Mouse (Mus musculus) heart, postnatal 0 days (tissue): ENCODE measurements around the gene Siglec1. TPM values are rescaled to one million over a fixed set of nuclear protein-coding genes. Genes with fewer than 3 reads are reported as not detected.
A peak's percentile ranks its signal among the peaks of the same experiment; 100 is the strongest.

Experiments
- ATAC-seq: fragments of 200-750 bp; cut with Nextera tagmentation; 2 replicates; pipeline ENCODE4 v1.8.0; 2017; ENCODE audit warnings: low read depth, moderate number of reproducible peaks, moderate library complexity; ENCODE audit not compliant: insufficient read depth
- DNase-seq: peaks from one replicate; pipeline ENCODE4 v3.0.0-alpha.2; 2016; ENCODE audit warnings: low spot score
- H3K27ac ChIP-seq: fragments of 300-500 bp; sonication (generic); 2 replicates; pipeline ENCODE4 v1.5.1; 2014; ENCODE audit warnings: low read depth, mild to moderate bottlenecking
- H3K27me3 ChIP-seq: fragments of 300-500 bp; sonication (generic); 2 replicates; pipeline ENCODE4 v1.6.1; 2014; ENCODE audit warnings: low read length, mixed read lengths; ENCODE audit not compliant: control insufficient read depth, insufficient read depth
- H3K36me3 ChIP-seq: fragments of 300-500 bp; sonication (generic); replicated peaks from 2 replicates; pipeline ENCODE4 v1.6.1; 2014; ENCODE audit warnings: low read length, mixed read lengths; ENCODE audit not compliant: control insufficient read depth, insufficient read depth
- H3K4me1 ChIP-seq: fragments of 300-500 bp; sonication (generic); 2 replicates; pipeline ENCODE4 v1.6.1; 2014; ENCODE audit warnings: antibody characterized with exemption; ENCODE audit not compliant: control insufficient read depth, insufficient read depth
- H3K4me2 ChIP-seq: fragments of 300-500 bp; sonication (generic); 2 replicates; pipeline ENCODE4 v1.6.1; 2014; ENCODE audit warnings: low read depth, mild to moderate bottlenecking, low read length, moderate library complexity
- H3K4me3 ChIP-seq: fragments of 300-500 bp; sonication (generic); 2 replicates; pipeline ENCODE4 v1.5.1; 2014; ENCODE audit warnings: low read depth, low read length
- H3K9ac ChIP-seq: fragments of 300-500 bp; sonication (generic); replicated peaks from 2 replicates; pipeline ENCODE4 v1.6.1; 2014; ENCODE audit warnings: low read depth, low read length, mixed read lengths
- H3K9me3 ChIP-seq: fragments of 300-500 bp; sonication (generic); replicated peaks from 2 replicates; pipeline ENCODE4 v1.6.1; 2016; ENCODE audit warnings: low read length; ENCODE audit not compliant: control insufficient read depth
- CTCF ChIP-seq: IDR thresholded peaks from 2 replicates; pipeline ENCODE4 v1.5.1; 2016; ENCODE audit warnings: antibody characterized with exemption, control low read depth, low read depth
- EP300 ChIP-seq: IDR thresholded peaks from 2 replicates; pipeline ENCODE4 v1.6.1; 2016; ENCODE audit warnings: antibody characterized with exemption, low read depth
- WGBS: fragments of 180-500 bp; shearing (Covaris S2); extraction: QIAGEN DNeasy Blood & Tissue Kit; methylation state at CpG from one replicate; pipeline ENCODE4 v1.1.7; 2014; 5-methylcytosine and 5-hydroxymethylcytosine counted together
- polyA plus RNA-seq: library from polyadenylated mRNA; unstranded; fragments of >200 nt; fragmentation: Nextera tagmentation; extraction: Ambion mirVana; gene quantifications from 2 replicates; pipeline ENCODE4 v1.2.1, GENCODE M21; 2015
- total RNA-seq: library from RNA; depleted of rRNA; stranded (reverse); fragments of >200 nt; gene quantifications from 2 replicates; pipeline ENCODE4 v1.2.3, GENCODE M21; 2014; ENCODE audit warnings: low replicate concordance

The Siglec1 gene
- total and polyA plus RNA-seq, 2 experiments from 2014 or later, result 0.20 to 3.4 TPM

DNA sequence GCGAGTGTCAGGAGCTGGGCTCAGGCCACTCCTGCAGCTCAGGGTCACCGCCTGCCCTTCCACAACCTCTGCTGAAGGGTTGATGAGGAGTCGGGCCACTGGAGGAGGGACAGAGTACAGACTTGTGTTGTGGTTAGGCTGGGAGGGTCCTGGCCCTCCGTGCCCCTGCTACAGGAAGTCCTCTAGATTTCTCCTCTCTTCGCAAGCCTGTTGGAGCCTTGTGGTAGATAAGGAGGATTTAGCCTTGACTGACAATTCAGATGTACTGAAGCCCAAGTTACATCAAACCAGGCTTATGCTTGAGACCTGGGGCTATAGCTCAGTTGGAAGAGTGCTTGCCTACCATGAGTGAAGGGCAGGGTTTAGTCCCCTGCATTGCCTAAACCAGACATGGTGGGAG lies 6.1 kb downstream of the Siglec1 start:
- H3K4me1 ChIP-seq, result no peaks in the 10 kb centered on the region
- no peak overlapping the region for H3K9ac ChIP-seq
- DNase-seq (no peak), ATAC-seq (no peak)
- WGBS, result 59% methylated on average over 5 of the region's 5 CpGs
- H3K27me3 ChIP-seq, result 0 out of 2 replicates have a peak, but pooled peaks cover 3% of the 10 kb centered on the region
- no peak overlapping the region for H3K4me3 ChIP-seq
- no peak overlapping the region for H3K4me2 ChIP-seq
- no peaks in the 10 kb centered on the region for H3K9me3 ChIP-seq
- H3K27ac ChIP-seq, result no peak overlapping the region
- TF ChIP-seq EP300, result no peak
- TF ChIP-seq CTCF, result no peak
- H3K36me3 ChIP-seq, result no peaks in the 10 kb centered on the region

DNA sequence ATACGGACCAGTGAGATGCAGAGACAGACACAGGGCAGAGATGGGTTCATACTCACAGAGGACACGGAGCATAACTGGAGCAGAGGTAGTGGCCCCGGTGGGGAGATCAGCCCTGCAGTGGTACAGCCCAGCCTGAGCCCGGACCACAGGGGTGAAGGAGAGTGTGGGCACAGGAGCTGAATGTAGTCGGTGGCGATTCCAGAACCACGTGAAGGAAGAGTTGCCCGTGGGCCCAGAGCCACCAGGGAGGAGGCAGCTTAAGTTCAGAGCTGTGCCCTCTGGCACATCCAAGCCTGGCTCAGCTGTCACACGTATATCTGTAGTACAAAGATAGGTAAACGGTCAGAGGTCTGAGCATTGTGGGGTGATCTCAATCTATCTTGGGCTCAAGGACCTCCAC lies 14.0 kb downstream of the Siglec1 start:
- Histone ChIP-seq H3K4me1 (no peaks in the 10 kb centered on the region), H3K27ac (no peak overlapping the region), H3K9me3 (no peaks in the 10 kb centered on the region), H3K36me3 (no peaks in the 10 kb centered on the region), H3K4me2 (no peak overlapping the region), H3K27me3 (0 out of 2 replicates have a peak, but pooled peaks cover 3% of the 10 kb centered on the region), H3K9ac (no peak overlapping the region), H3K4me3 (no peak overlapping the region)
- DNase-seq (no peak), ATAC-seq (no peak)
- TF ChIP-seq EP300 (no peak), CTCF (no peak)
- 87% methylated on average over 10 of the region's 10 CpGs for WGBS

DNA sequence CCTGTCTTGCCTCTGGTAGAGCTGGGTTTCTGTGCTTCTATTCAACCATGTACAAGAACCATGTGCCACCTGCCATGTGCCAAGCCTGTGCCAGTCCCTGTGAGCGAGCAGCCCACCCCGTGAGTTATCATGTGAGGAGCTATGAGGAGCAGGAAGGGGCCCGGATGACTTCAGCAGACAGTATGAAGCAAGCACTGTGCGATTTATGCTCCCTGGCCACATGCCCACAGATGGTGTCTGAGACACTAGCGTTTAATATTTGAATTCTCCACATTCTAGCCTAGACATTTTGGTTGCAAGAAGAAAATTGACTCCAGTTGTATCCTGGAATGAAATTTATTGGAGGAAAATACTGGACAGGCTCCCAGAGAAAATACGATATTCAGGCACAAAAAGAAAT lies 19.1 kb downstream of the Siglec1 start:
- H3K9me3 ChIP-seq, result no peaks in the 10 kb centered on the region
- H3K36me3 ChIP-seq, result no peaks in the 10 kb centered on the region
- H3K4me1 ChIP-seq, result peaks cover 5% of the 10 kb centered on the region; the same call in 1 of the 2 replicates
- WGBS, result 62% methylated on average over 6 of the region's 6 CpGs
- peaks cover 25% of the 10 kb centered on the region; the same call in 1 of the 2 replicates for H3K27me3 ChIP-seq
- H3K4me2 ChIP-seq, result no peak overlapping the region
- DNase-seq (no peak), ATAC-seq (no peak)
- no peak overlapping the region for H3K27ac ChIP-seq
- no peak for TF ChIP-seq EP300
- no peak for TF ChIP-seq CTCF
- no peak overlapping the region for H3K9ac ChIP-seq
- H3K4me3 ChIP-seq, result no peak overlapping the region

DNA sequence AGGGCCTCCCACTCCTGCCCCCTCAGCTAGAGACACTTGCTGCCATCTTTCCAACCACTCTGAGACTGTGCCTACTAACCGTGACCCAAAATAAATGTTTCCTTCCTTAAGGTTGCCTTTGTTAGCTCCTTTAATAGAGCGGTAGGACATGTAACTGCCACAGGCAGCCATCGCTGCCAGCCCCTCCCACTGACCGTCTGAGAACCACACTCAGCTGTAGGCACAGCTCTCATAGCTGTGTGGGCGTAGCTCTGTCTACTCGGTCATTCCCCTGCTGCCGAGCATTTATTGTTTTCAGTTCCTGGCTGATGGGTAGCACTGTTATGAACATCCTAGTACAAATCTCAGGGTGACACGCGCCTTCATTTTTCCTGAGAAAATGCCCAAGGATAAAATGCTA lies 20.2 kb downstream of the Siglec1 start:
- H3K4me3 ChIP-seq, result no peak overlapping the region
- 64% methylated on average over 9 of the region's 9 CpGs for WGBS
- peaks cover 27% of the 10 kb centered on the region; the same call in 1 of the 2 replicates for H3K27me3 ChIP-seq
- H3K4me2 ChIP-seq, result no peak overlapping the region
- no peak for TF ChIP-seq CTCF
- no peak for TF ChIP-seq EP300
- no peak overlapping the region for H3K27ac ChIP-seq
- H3K4me1 ChIP-seq, result peaks cover 12% of the 10 kb centered on the region
- H3K9ac ChIP-seq, result no peak overlapping the region
- no peak for ATAC-seq
- DNase-seq, result no peak
- no peaks in the 10 kb centered on the region for H3K9me3 ChIP-seq
- H3K36me3 ChIP-seq, result no peaks in the 10 kb centered on the region

DNA sequence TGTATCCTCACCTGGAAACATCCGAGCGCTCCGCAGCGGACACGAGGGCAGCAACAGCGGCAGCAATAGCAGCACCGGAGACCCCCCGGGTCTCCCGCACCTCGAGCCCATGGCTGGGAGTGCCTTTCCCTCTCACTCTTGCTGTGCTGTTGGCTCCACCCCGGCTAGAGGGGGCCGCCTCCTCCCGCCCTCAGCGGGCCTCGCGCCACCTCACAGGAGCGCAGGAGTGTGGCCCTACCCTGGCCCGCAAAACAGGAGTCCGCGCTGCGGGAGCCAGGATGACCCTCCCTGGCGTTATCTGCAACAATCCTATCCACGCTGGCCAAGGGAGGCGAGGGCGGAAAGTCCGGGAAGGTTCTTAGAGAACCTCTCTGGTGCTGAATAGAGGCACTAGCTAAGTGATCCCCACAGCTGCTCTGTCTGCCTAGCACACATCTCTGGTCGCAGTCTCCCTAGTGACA lies 23.1 kb downstream of the Siglec1 start, which contains the start of gene Adam33:
TSS of gene Adam33 (minus strand) at position 411 of the 461 bp plus-strand sequence.
- no peak for ATAC-seq
- H3K27ac ChIP-seq, result no peak within 1 kb of the TSS
- H3K9ac ChIP-seq, result 0 out of 2 replicates have a peak within 1 kb of the TSS, but pooled peaks have one; percentile 1
- peak within 1 kb of the TSS; percentile 36 for H3K4me3 ChIP-seq
- H3K4me2 ChIP-seq, result peak within 1 kb of the TSS; percentile 54
- WGBS, result 4% methylated on average over 22 of the region's 27 CpGs
- peaks cover 36% of the 10 kb centered on the region for H3K4me1 ChIP-seq
- H3K9me3 ChIP-seq, result no peaks in the 10 kb centered on the region
- H3K27me3 ChIP-seq, result peaks cover 24% of the 10 kb centered on the region; the same call in 1 of the 2 replicates
- H3K36me3 ChIP-seq, result no peaks in the 10 kb centered on the region
- DNase-seq, result no peak
- no peak for TF ChIP-seq EP300
- no peak for TF ChIP-seq CTCF

DNA sequence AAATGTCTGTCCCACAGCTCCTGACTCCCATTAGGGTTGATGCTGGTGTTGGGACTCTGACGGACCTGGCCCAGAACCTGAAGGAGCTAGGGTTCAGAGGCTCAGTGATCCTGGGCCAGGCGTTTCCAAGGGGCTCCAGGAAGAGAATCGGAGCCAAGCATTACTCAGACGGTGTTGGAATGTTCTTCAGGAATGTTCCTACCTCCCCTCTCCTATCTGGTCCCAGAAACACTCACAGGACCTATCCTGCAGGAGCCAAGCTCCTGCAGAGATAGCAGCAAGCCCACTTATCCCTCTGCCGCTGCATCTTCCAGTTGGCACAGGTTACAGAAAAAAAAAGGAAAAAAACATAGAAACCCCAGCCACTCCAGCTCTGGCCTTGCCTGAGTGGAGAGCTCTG lies 25.0 kb downstream of the Siglec1 start:
- Histone ChIP-seq H3K9ac (no peak overlapping the region), H3K4me2 (no peak overlapping the region), H3K4me1 (peaks cover 36% of the 10 kb centered on the region), H3K9me3 (no peaks in the 10 kb centered on the region), H3K27me3 (peaks cover 24% of the 10 kb centered on the region; the same call in 1 of the 2 replicates), H3K36me3 (no peaks in the 10 kb centered on the region), H3K27ac (peak overlapping the region; percentile 13; the same call in 1 of the 2 replicates), H3K4me3 (no peak overlapping the region)
- ATAC-seq (no peak), DNase-seq (no peak)
- 13% methylated on average over 5 of the region's 5 CpGs for WGBS
- no peak for TF ChIP-seq CTCF
- no peak for TF ChIP-seq EP300
